Mouse (Mus musculus): ENCODE measurements around the gene Ablim1. TPM values are rescaled to one million over a fixed set of nuclear protein-coding genes. Genes with fewer than 3 reads are reported as not detected.
A peak's percentile ranks its signal among the peaks of the same experiment; 100 is the strongest.

Gene Ablim1
- total and polyA plus RNA-seq, 2 experiments from 2014 or later = 44.7 to 71.7 TPM

- Histone ChIP-seq H3K27ac (no peak overlapping the region), H3K4me2 (ENCODE audit: low read depth, low read length) (no peak overlapping the region), H3K4me1 (ENCODE audit: insufficient read depth, low read length) (peaks cover 24% of the 10 kb centered on the region), H3K9me3 (ENCODE audit: low read length) (no peaks in the 10 kb centered on the region), H3K36me3 (ENCODE audit: insufficient read depth, low read length) (no peaks in the 10 kb centered on the region), H3K27me3 (ENCODE audit: insufficient read depth, low read length) (no peaks in the 10 kb centered on the region), H3K9ac (replicated peaks; ENCODE audit: low read length) (no peak overlapping the region), H3K4me3 (ENCODE audit: low read length) (no peak overlapping the region)
- no peak for DNase-seq (ENCODE audit: low spot score)
- ATAC-seq = no peak
- TF ChIP-seq CTCF (IDR thresholded peaks at IDR 0.05; ENCODE audit: low read depth) = no peak
- WGBS = 58% methylated on average over 4 of the region's 4 CpGs
These were observed 320.1 kb downstream of the Ablim1 start for GRCm38 (mm10) chr19:56994653-56995052.

DNA sequence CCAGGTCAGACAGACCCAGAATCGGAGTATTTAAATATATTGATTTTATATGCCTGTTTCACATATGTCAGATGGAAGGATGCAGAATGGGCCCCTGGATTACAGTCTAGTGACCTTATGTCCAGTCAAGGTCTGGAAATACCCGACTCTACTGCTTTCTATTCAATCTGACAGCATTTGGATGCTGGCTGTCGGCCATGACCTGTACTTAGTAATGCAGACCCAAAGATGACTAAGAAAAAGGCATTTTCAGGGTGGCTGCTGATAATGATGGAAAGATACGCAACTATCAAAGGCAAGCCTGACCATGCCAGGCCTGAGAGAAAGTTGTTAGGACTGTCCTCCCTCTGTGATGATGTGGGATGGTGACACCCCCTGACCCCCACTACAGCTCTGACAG is 321.0 kb downstream of the Ablim1 start:
- no peak for TF ChIP-seq CTCF (IDR thresholded peaks at IDR 0.05; ENCODE audit: low read depth)
- WGBS = 71% methylated on average over 4 of the region's 4 CpGs
- Histone ChIP-seq H3K4me3 (ENCODE audit: low read length) (no peak overlapping the region), H3K36me3 (ENCODE audit: insufficient read depth, low read length) (no peaks in the 10 kb centered on the region), H3K4me2 (ENCODE audit: low read depth, low read length) (no peak overlapping the region), H3K27ac (no peak overlapping the region), H3K9me3 (ENCODE audit: low read length) (no peaks in the 10 kb centered on the region), H3K27me3 (ENCODE audit: insufficient read depth, low read length) (no peaks in the 10 kb centered on the region), H3K4me1 (ENCODE audit: insufficient read depth, low read length) (peaks cover 20% of the 10 kb centered on the region), H3K9ac (replicated peaks; ENCODE audit: low read length) (no peak overlapping the region)
- ATAC-seq (no peak), DNase-seq (ENCODE audit: low spot score) (no peak)

GRCm38 (mm10) chr19:56992978-56993545 is 321.7 kb downstream of the Ablim1 start:
- no peak for ATAC-seq
- Histone ChIP-seq H3K4me2 (ENCODE audit: low read depth, low read length) (no peak overlapping the region), H3K4me3 (ENCODE audit: low read length) (no peak overlapping the region), H3K36me3 (ENCODE audit: insufficient read depth, low read length) (no peaks in the 10 kb centered on the region), H3K9me3 (ENCODE audit: low read length) (no peaks in the 10 kb centered on the region), H3K27me3 (ENCODE audit: insufficient read depth, low read length) (no peaks in the 10 kb centered on the region), H3K9ac (replicated peaks; ENCODE audit: low read length) (no peak overlapping the region), H3K27ac (no peak overlapping the region), H3K4me1 (ENCODE audit: insufficient read depth, low read length) (peaks cover 20% of the 10 kb centered on the region)
- no peak for DNase-seq (ENCODE audit: low spot score)
- WGBS = 78% methylated on average over 8 of the region's 8 CpGs
- no peak for TF ChIP-seq CTCF (IDR thresholded peaks at IDR 0.05; ENCODE audit: low read depth)

DNA sequence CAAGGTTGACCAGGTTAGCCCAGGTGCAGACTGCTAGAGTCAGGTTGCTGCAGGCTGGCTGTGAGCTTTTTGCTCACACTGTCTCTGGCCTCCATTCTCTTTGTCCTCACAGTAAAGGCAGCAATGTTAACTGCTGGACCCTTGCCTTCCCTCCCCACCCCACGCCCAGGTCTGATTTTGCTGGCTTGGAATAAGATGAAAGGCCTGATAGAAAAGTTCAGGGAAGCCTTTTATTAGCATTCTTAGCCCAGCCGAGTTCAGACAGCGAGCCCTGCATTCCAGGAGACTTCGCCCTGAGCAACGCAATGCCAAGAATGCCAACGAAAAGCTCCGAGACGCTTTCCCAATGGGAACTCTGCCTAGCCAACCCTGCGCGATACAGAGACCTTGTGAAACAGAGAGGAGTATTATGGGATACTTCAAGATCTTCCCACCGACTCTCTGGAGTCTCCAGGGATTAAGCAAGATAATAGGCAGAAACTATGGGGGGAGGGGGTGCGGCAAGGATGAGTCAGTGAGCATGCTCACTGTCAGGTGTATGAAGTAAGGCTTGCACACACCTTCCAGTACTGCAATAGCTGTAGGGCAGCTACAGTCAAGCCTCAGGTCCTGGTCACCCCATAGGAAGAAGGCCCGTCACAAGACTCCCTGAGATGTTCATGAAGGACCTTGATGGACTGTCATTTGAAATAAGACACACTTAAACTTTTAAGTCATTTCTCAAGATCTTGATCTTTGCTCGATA is 324.2 kb downstream of the Ablim1 start:
- H3K4me3 ChIP-seq (ENCODE audit: low read length) = no peak overlapping the region
- no peaks in the 10 kb centered on the region for H3K36me3 ChIP-seq (ENCODE audit: insufficient read depth, low read length)
- no peak for TF ChIP-seq CTCF (IDR thresholded peaks at IDR 0.05; ENCODE audit: low read depth)
- peak; percentile 72 for ATAC-seq
- H3K9ac ChIP-seq (replicated peaks; ENCODE audit: low read length) = no peak overlapping the region
- no peaks in the 10 kb centered on the region for H3K9me3 ChIP-seq (ENCODE audit: low read length)
- no peak overlapping the region for H3K4me2 ChIP-seq (ENCODE audit: low read depth, low read length)
- DNase-seq (ENCODE audit: low spot score) = peak; percentile 67
- no peaks in the 10 kb centered on the region for H3K27me3 ChIP-seq (ENCODE audit: insufficient read depth, low read length)
- 16% methylated on average over 14 of the region's 14 CpGs for WGBS
- peaks cover 15% of the 10 kb centered on the region; the same call in 1 of the 2 replicates for H3K4me1 ChIP-seq (ENCODE audit: insufficient read depth, low read length)
- H3K27ac ChIP-seq = no peak overlapping the region

- Histone ChIP-seq H3K27me3 (ENCODE audit: insufficient read depth, low read length) (no peaks in the 10 kb centered on the region), H3K9me3 (ENCODE audit: low read length) (no peaks in the 10 kb centered on the region), H3K9ac (replicated peaks; ENCODE audit: low read length) (no peak overlapping the region), H3K4me1 (ENCODE audit: insufficient read depth, low read length) (peaks cover 15% of the 10 kb centered on the region; the same call in 1 of the 2 replicates), H3K4me3 (ENCODE audit: low read length) (no peak overlapping the region), H3K27ac (no peak overlapping the region), H3K36me3 (ENCODE audit: insufficient read depth, low read length) (no peaks in the 10 kb centered on the region), H3K4me2 (ENCODE audit: low read depth, low read length) (no peak overlapping the region)
- peak; percentile 50 for DNase-seq (ENCODE audit: low spot score)
- TF ChIP-seq CTCF (IDR thresholded peaks at IDR 0.05; ENCODE audit: low read depth) = no peak
- WGBS = 74% methylated on average over 8 of the region's 8 CpGs
- ATAC-seq = 0 out of 2 replicates have a peak, but pooled peaks have one; percentile 43
These were observed 325.5 kb downstream of the Ablim1 start for GRCm38 (mm10) chr19:56989171-56989570.

GRCm38 (mm10) chr19:56984229-56984628 is 330.5 kb downstream of the Ablim1 start:
- no peaks in the 10 kb centered on the region for H3K27me3 ChIP-seq (ENCODE audit: insufficient read depth, low read length)
- no peak overlapping the region for H3K9ac ChIP-seq (replicated peaks; ENCODE audit: low read length)
- H3K4me2 ChIP-seq (ENCODE audit: low read depth, low read length) = no peak overlapping the region
- ATAC-seq (no peak), DNase-seq (ENCODE audit: low spot score) (no peak)
- 0 out of 2 replicates have a peak, but pooled peaks cover 3% of the 10 kb centered on the region for H3K4me1 ChIP-seq (ENCODE audit: insufficient read depth, low read length)
- no peak for TF ChIP-seq CTCF (IDR thresholded peaks at IDR 0.05; ENCODE audit: low read depth)
- H3K36me3 ChIP-seq (ENCODE audit: insufficient read depth, low read length) = no peaks in the 10 kb centered on the region
- H3K9me3 ChIP-seq (ENCODE audit: low read length) = no peaks in the 10 kb centered on the region
- no peak overlapping the region for H3K4me3 ChIP-seq (ENCODE audit: low read length)
- no peak overlapping the region for H3K27ac ChIP-seq
- WGBS = 64% methylated on average over 4 of the region's 4 CpGs

GRCm38 (mm10) chr19:56983757-56984156 is 331.0 kb downstream of the Ablim1 start:
- 0 out of 2 replicates have a peak, but pooled peaks cover 3% of the 10 kb centered on the region for H3K4me1 ChIP-seq (ENCODE audit: insufficient read depth, low read length)
- no peaks in the 10 kb centered on the region for H3K9me3 ChIP-seq (ENCODE audit: low read length)
- no peak overlapping the region for H3K4me3 ChIP-seq (ENCODE audit: low read length)
- ATAC-seq (no peak), DNase-seq (ENCODE audit: low spot score) (no peak)
- WGBS = 53% methylated on average over 10 of the region's 10 CpGs
- no peaks in the 10 kb centered on the region for H3K36me3 ChIP-seq (ENCODE audit: insufficient read depth, low read length)
- H3K4me2 ChIP-seq (ENCODE audit: low read depth, low read length) = no peak overlapping the region
- no peak overlapping the region for H3K9ac ChIP-seq (replicated peaks; ENCODE audit: low read length)
- H3K27ac ChIP-seq = no peak overlapping the region
- H3K27me3 ChIP-seq (ENCODE audit: insufficient read depth, low read length) = no peaks in the 10 kb centered on the region
- no peak for TF ChIP-seq CTCF (IDR thresholded peaks at IDR 0.05; ENCODE audit: low read depth)

Other genes with a start within 250 kb of the Ablim1 start
- 18.2 and 19.7 TPM in 2 replicates for gene Fam160b1, start 45.8 kb upstream of the Ablim1 start, total RNA-seq (2014; rRNA removed)
- 10.9 and 11.2 TPM in 2 replicates for gene Fam160b1, start 45.8 kb upstream of the Ablim1 start, polyA plus RNA-seq (2015; fragmentation: Nextera tagmentation; extraction: Ambion mirVana)
- gene Trub1, start 138.0 kb upstream of the Ablim1 start, total RNA-seq (2014; rRNA removed) = 12.7 TPM in 2 replicates
- gene Trub1, start 138.0 kb upstream of the Ablim1 start, polyA plus RNA-seq (2015; fragmentation: Nextera tagmentation; extraction: Ambion mirVana) = 13.8 and 14.0 TPM in 2 replicates

Data from hindbrain, postnatal 0 days (tissue).